Mouse (Mus musculus): ENCODE results near the gene Max.

DNA sequence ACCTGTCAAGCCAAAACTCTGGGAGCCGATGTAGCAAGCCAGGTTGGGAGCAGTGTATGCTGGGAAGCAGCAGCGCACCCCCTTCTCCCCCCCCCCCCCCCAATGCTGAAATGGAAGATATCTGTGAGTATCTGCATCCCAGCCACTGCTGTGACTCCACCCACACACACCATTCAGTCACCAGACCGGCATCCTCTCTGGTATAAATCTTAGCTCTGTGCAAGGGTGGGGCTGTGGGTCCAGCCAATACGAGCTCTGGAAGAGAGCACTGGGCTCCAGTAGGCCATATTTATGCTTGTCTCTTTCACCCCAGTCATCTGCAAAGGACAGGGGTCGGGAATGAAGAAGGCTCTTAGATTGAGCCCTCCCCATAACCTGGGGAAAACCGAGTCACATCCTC is 41.6 kb downstream of the Max start:
- TF ChIP-seq EP300 (IDR thresholded peaks at IDR 0.05; ENCODE audit: insufficient read depth, low read depth, low read length), result no peak
- no peak for TF ChIP-seq CTCF (IDR thresholded peaks at IDR 0.05; ENCODE audit: low read depth, low read length)
- no peak for TF ChIP-seq POLR2A (IDR thresholded peaks at IDR 0.05; ENCODE audit: insufficient read depth, low read length)

All from ES-Bruce4 (cell line).